Mouse (Mus musculus): Measurements from ENCODE around the gene Galntl6.

DNA sequence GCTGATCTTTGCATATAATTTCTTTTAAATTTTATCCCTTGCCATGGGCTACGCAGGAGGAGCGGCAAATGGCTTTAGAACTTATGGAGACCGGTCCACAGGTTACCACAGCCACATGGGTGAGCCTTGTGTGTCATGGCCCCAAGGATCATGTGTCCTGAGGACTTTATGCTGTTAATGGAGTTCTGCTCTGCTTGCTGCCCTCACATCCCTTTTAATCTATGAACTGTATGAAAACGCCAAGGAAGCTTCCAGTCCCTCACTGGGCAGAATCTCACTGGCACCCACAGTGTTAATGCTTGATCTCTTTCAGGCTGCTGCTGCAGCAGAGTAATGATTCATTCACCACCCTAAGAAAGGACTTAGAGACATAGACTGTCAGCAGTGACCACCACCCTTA, 935.1 kb downstream of the Galntl6 start:
- TF ChIP-seq EP300 (IDR thresholded peaks at IDR 0.05), result no peak
- TF ChIP-seq CTCF (IDR thresholded peaks at IDR 0.05), result no peak

Data from lung, postnatal 0 days (tissue).